Mouse (Mus musculus) G1E (cell line): ENCODE data around the gene Calm4. TPM values are rescaled to one million over a fixed set of nuclear protein-coding genes. Genes with fewer than 3 reads are reported as not detected.

ENCODE experiments used
- ATAC-seq: 2 replicates; pipeline ENCODE4 v1.8.0; 2016; ENCODE audit warnings: mild to moderate bottlenecking; ENCODE audit not compliant: insufficient number of reproducible peaks, poor library complexity, low FRiP score, severe bottlenecking; ENCODE audit errors: extremely low read depth
- DNase-seq: peaks from one replicate; pipeline ENCODE4 v3.0.0; 2012; ENCODE audit warnings: low spot score
- H3K27me3 ChIP-seq: 2 replicates; pipeline ENCODE4 v1.6.1; 2012; ENCODE audit warnings: mild to moderate bottlenecking, low read length, inconsistent platforms; ENCODE audit not compliant: insufficient read depth
- H3K36me3 ChIP-seq: replicated peaks from 2 replicates; pipeline ENCODE3; 2012; ENCODE audit warnings: mild to moderate bottlenecking, inconsistent platforms
- H3K4me1 ChIP-seq: 2 replicates; pipeline ENCODE4 v1.6.1; 2012; ENCODE audit warnings: low read depth, low read length, inconsistent platforms, mixed read lengths; ENCODE audit not compliant: insufficient read depth
- H3K4me3 ChIP-seq: 2 replicates; pipeline ENCODE4 v1.5.1; 2012; ENCODE audit warnings: low read depth, mild to moderate bottlenecking, inconsistent platforms, low read length, moderate library complexity, mixed read lengths
- H3K9me3 ChIP-seq: replicated peaks from 2 replicates; pipeline ENCODE4 v1.6.1; 2012; ENCODE audit warnings: inconsistent platforms
- CTCF ChIP-seq: IDR thresholded peaks from 2 replicates; pipeline ENCODE4 v1.5.1; 2012; ENCODE audit warnings: low read depth, low read length, inconsistent platforms, mixed read lengths
- GATA1 ChIP-seq: IDR thresholded peaks from 2 replicates; pipeline ENCODE4 v1.6.1; 2012; ENCODE audit warnings: borderline replicate concordance, low read length, inconsistent platforms, mixed read lengths
- GATA2 ChIP-seq: IDR thresholded peaks from 2 replicates; pipeline ENCODE4 v1.6.1; 2012; ENCODE audit warnings: low read depth, low read length, inconsistent platforms, borderline replicate concordance
- POLR2AphosphoS5 ChIP-seq: IDR thresholded peaks from 2 replicates; pipeline ENCODE4 v1.6.1; 2012; ENCODE audit warnings: low read depth, low read length, inconsistent platforms; ENCODE audit not compliant: insufficient replicate concordance
- TAL1 ChIP-seq: conservative IDR thresholded peaks from 2 replicates; pipeline ENCODE4 v1.6.1; 2012; ENCODE audit warnings: low read depth, low read length, inconsistent platforms, mixed read lengths
- polyA plus RNA-seq: library from polyadenylated mRNA; stranded (reverse); fragments of >175 nt; gene quantifications from 2 replicates; pipeline ENCODE4 v1.2.3, GENCODE M21; 2012
- total RNA-seq, 2 experiments: library from RNA; stranded (forward) in 1 of 2; stranded (reverse) in 1 of 2; fragments of 200-1000 nt in 1 of 2; fragments of >200 nt in 1 of 2; fragmentation: Nextera tagmentation in 1 of 2; gene quantifications; 2 replicates each; pipeline ENCODE4 v1.2.3; 2014 to 2017

The Calm4 gene
- total and polyA plus RNA-seq, 3 experiments = not detected

GRCm38 (mm10) chr13:3805132-3805531 lies 32.4 kb upstream of the Calm4 start:
- TF ChIP-seq CTCF = no peak
- Histone ChIP-seq H3K9me3 (no peaks in the 10 kb centered on the region), H3K36me3 (no peaks in the 10 kb centered on the region), H3K27me3 (0 out of 2 replicates have a peak, but pooled peaks cover 4% of the 10 kb centered on the region), H3K4me1 (no peaks in the 10 kb centered on the region), H3K4me3 (no peak overlapping the region)
- DNase-seq = no peak
- ATAC-seq = no peak

- TF ChIP-seq POLR2AphosphoS5 = no peak
- no peak for TF ChIP-seq GATA1
- TF ChIP-seq CTCF = no peak
- no peak for TF ChIP-seq TAL1
- TF ChIP-seq GATA2 = no peak
- H3K27me3 ChIP-seq = peaks cover 6% of the 10 kb centered on the region; the same call in 1 of the 2 replicates
- DNase-seq (no peak), ATAC-seq (no peak)
- H3K4me3 ChIP-seq = no peak overlapping the region
- no peaks in the 10 kb centered on the region for H3K9me3 ChIP-seq
- H3K36me3 ChIP-seq = no peaks in the 10 kb centered on the region
- no peaks in the 10 kb centered on the region for H3K4me1 ChIP-seq
Observed at GRCm38 (mm10) chr13:3805638-3806037, 31.9 kb upstream of the Calm4 start.

GRCm38 (mm10) chr13:3807131-3807827 lies 30.3 kb upstream of the Calm4 start:
- Histone ChIP-seq H3K4me3 (no peak overlapping the region), H3K4me1 (no peaks in the 10 kb centered on the region), H3K27me3 (peaks cover 7% of the 10 kb centered on the region; the same call in 1 of the 2 replicates), H3K9me3 (no peaks in the 10 kb centered on the region), H3K36me3 (no peaks in the 10 kb centered on the region)
- ATAC-seq (no peak), DNase-seq (no peak)
- TF ChIP-seq GATA2 (no peak), TAL1 (no peak), POLR2AphosphoS5 (no peak), GATA1 (no peak), CTCF (no peak)

DNA sequence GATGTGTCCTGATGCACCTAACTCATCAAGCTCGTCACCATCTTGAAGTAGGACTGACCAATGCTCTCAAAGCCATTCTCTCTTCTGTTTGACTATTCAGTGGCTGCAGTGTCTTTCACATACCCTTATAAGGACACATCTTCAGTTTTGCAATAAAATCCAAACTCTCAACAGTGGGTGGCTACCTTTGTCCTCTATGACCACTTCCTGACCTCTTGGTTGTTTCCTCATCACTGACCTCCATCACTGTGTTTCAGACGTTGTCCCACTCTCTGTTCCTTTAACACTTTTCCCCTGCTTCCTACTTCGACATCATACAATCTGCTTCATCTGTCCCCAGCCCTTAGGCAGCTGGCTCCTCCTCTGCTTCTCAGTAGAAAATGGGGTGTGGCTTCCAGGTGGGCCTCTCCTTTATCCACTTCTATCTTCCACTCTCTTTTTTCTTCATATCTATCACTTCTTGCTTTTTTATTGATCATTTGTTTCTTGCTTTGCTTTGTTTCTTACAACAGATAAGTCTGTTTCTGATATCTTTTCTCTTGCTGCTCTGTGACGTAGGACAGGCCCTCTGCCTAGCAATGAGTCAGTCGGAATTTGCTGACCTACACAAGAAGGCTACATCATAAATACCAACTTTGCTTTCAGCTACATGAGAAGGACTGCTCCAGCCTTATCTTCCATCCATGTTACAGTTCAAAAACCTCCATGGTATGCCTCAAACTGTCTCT lies 19.4 kb upstream of the Calm4 start:
- H3K4me3 ChIP-seq = no peak overlapping the region
- TF ChIP-seq POLR2AphosphoS5 = no peak
- TF ChIP-seq CTCF = no peak
- TF ChIP-seq GATA1 = no peak
- TF ChIP-seq TAL1 = no peak
- no peak for TF ChIP-seq GATA2
- no peak for DNase-seq
- no peaks in the 10 kb centered on the region for H3K36me3 ChIP-seq
- 0 out of 2 replicates have a peak, but pooled peaks cover 2% of the 10 kb centered on the region for H3K27me3 ChIP-seq
- no peak for ATAC-seq
- no peaks in the 10 kb centered on the region for H3K9me3 ChIP-seq
- no peaks in the 10 kb centered on the region for H3K4me1 ChIP-seq

- H3K9me3 ChIP-seq = no peaks in the 10 kb centered on the region
- TF ChIP-seq CTCF (no peak), TAL1 (no peak), POLR2AphosphoS5 (no peak), GATA2 (no peak), GATA1 (no peak)
- DNase-seq = no peak
- H3K4me1 ChIP-seq = no peaks in the 10 kb centered on the region
- no peaks in the 10 kb centered on the region for H3K36me3 ChIP-seq
- no peak overlapping the region for H3K4me3 ChIP-seq
- ATAC-seq = no peak
- 0 out of 2 replicates have a peak, but pooled peaks cover 2% of the 10 kb centered on the region for H3K27me3 ChIP-seq
Observed at GRCm38 (mm10) chr13:3818740-3819076, 18.8 kb upstream of the Calm4 start.

- Histone ChIP-seq H3K9me3 (no peaks in the 10 kb centered on the region), H3K4me1 (no peaks in the 10 kb centered on the region), H3K36me3 (no peaks in the 10 kb centered on the region), H3K4me3 (no peak overlapping the region), H3K27me3 (0 out of 2 replicates have a peak, but pooled peaks cover 2% of the 10 kb centered on the region)
- DNase-seq (no peak), ATAC-seq (no peak)
- TF ChIP-seq GATA1 (no peak), TAL1 (no peak), GATA2 (no peak), CTCF (no peak), POLR2AphosphoS5 (no peak)
Observed at GRCm38 (mm10) chr13:3822105-3822504, 15.5 kb upstream of the Calm4 start.
